Mouse (Mus musculus): ENCODE measurements around the gene Abtb2.

DNA sequence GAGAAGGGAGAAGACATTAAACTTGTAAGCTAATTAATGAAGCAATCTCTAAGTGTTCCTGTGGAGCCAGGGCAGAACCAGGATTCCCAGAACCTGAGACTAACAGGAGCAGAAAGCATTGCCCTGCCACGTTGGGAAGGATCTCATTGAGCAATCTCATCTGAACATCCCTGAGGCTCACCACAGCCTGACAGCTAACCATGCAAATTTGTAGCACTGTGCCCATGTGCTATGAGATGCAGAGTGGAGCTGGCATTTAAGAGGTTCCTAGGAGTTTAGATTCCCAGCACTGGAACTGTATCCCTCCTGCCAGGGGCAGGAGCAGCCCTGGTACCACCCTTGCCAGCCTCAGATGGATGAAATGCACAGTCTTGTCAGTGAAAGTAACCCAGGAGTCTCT, 95.6 kb downstream of the Abtb2 start:
- TF ChIP-seq CTCF (IDR thresholded peaks at IDR 0.05; ENCODE audit: control insufficient read depth, insufficient read depth, low read length) (no peak), POLR2A (IDR thresholded peaks at IDR 0.05; ENCODE audit: borderline replicate concordance, control insufficient read depth, low read depth, low read length) (no peak)

Data from bone marrow, adult 2 months (tissue).